Mouse (Mus musculus) hindbrain, embryonic 12.5 days (tissue): ENCODE measurements at regions not wholly inside any gene's neighbourhood (a gene's known extent, or its start where the extent isn't known, plus 50 kb on each side); places are given as distances from the start of the nearest gene placed in this dataset.
A peak's percentile ranks its signal among the peaks of the same experiment; 100 is the strongest.

Experiments used
- ATAC-seq: fragments of 200-750 bp; cut with Nextera tagmentation; 2 replicates; pipeline ENCODE4 v1.8.0; 2017; ENCODE audit warnings: moderate TSS enrichment; ENCODE audit not compliant: low FRiP score
- H3K27ac ChIP-seq: fragments of 300-500 bp; sonication (generic); 2 replicates; pipeline ENCODE4 v1.5.1; 2016; ENCODE audit warnings: mild to moderate bottlenecking
- H3K27me3 ChIP-seq: fragments of 300-500 bp; sonication (generic); 2 replicates; pipeline ENCODE4 v1.6.1; 2016; ENCODE audit warnings: mild to moderate bottlenecking
- H3K36me3 ChIP-seq: fragments of 300-500 bp; sonication (generic); 2 replicates; pipeline ENCODE4 v1.6.1; 2016; ENCODE audit warnings: mild to moderate bottlenecking
- H3K4me1 ChIP-seq: fragments of 300-500 bp; sonication (generic); 2 replicates; pipeline ENCODE4 v1.6.1; 2016
- H3K4me2 ChIP-seq: fragments of 300-500 bp; sonication (generic); replicated peaks from 2 replicates; pipeline ENCODE4 v1.6.1; 2016; ENCODE audit warnings: mild to moderate bottlenecking
- H3K4me3 ChIP-seq: fragments of 300-500 bp; sonication (generic); 2 replicates; pipeline ENCODE4 v1.5.1; 2016; ENCODE audit warnings: mild to moderate bottlenecking
- H3K9ac ChIP-seq: fragments of 300-500 bp; sonication (generic); 2 replicates; pipeline ENCODE4 v1.6.1; 2016; ENCODE audit warnings: mild to moderate bottlenecking, moderate library complexity
- H3K9me3 ChIP-seq: fragments of 300-500 bp; sonication (generic); replicated peaks from 2 replicates; pipeline ENCODE4 v1.6.1; 2016; ENCODE audit warnings: mild to moderate bottlenecking
- WGBS: fragments of 180-500 bp; shearing (Covaris S2); methylation state at CpG from one replicate; pipeline ENCODE4 v1.1.7; 2016; 5-methylcytosine and 5-hydroxymethylcytosine counted together

- no peaks in the 10 kb centered on the region for H3K4me1 ChIP-seq
- H3K9ac ChIP-seq: no peak overlapping the region
- no peak for ATAC-seq
- H3K4me3 ChIP-seq: no peak overlapping the region
- H3K9me3 ChIP-seq: no peaks in the 10 kb centered on the region
- 82% methylated on average over 3 of the region's 3 CpGs for WGBS
- no peaks in the 10 kb centered on the region for H3K36me3 ChIP-seq
- H3K27me3 ChIP-seq: no peaks in the 10 kb centered on the region
- no peak overlapping the region for H3K27ac ChIP-seq
- H3K4me2 ChIP-seq: no peak overlapping the region
Observed at GRCm38 (mm10) chr13:111131108-111131507, 123.7 kb upstream of the Actbl2 start.

- Histone ChIP-seq H3K4me2 (no peak overlapping the region), H3K4me1 (no peaks in the 10 kb centered on the region), H3K27ac (no peak overlapping the region), H3K27me3 (no peaks in the 10 kb centered on the region), H3K9ac (no peak overlapping the region), H3K9me3 (no peaks in the 10 kb centered on the region), H3K4me3 (no peak overlapping the region), H3K36me3 (no peaks in the 10 kb centered on the region)
- ATAC-seq: no peak
- 99% methylated on average over 3 of the region's 3 CpGs for WGBS
Observed at GRCm38 (mm10) chr13:111136392-111136791, 118.4 kb upstream of the Actbl2 start.

DNA sequence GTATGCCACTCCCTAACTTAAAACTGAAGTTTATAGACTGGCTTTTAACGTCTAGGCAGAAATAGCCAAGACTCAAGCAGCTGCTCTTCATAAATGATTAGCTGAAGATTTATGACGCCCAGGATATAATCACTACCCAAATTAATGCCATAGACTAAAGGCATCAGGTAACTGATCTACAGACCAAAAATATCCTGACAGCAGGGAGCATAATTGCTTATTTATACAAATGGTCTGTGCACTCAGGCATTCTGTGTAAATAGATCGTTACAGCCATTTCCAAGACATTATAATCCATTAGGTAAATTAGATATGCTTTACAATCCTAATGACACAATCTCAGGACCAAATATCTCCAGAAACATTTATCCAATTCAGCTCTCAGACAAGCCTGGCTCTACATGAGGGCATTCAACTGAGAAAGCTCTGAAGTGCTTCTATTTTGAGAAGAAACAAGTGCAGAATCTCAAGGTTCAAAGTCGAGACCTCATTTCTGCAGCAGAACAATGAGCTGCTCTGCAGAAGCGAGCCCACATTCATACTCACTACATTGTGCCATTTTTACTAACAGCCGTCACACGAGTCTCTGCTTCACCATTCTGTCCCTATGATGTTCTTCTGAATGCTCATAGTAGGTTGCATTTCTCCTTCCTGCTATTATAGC, 111.9 kb upstream of the Actbl2 start:
- Histone ChIP-seq H3K4me2 (no peak overlapping the region), H3K9me3 (no peaks in the 10 kb centered on the region), H3K36me3 (no peaks in the 10 kb centered on the region), H3K9ac (no peak overlapping the region), H3K27ac (no peak overlapping the region), H3K4me3 (no peak overlapping the region), H3K4me1 (no peaks in the 10 kb centered on the region), H3K27me3 (no peaks in the 10 kb centered on the region)
- 70% methylated on average over 7 of the region's 7 CpGs for WGBS
- ATAC-seq: no peak

GRCm38 (mm10) chr13:111144721-111145120, 110.1 kb upstream of the Actbl2 start:
- no peaks in the 10 kb centered on the region for H3K36me3 ChIP-seq
- 87% methylated on average over 3 of the region's 3 CpGs for WGBS
- no peaks in the 10 kb centered on the region for H3K4me1 ChIP-seq
- H3K27me3 ChIP-seq: no peaks in the 10 kb centered on the region
- no peak for ATAC-seq
- H3K27ac ChIP-seq: no peak overlapping the region
- no peak overlapping the region for H3K4me3 ChIP-seq
- no peak overlapping the region for H3K4me2 ChIP-seq
- no peak overlapping the region for H3K9ac ChIP-seq
- H3K9me3 ChIP-seq: no peaks in the 10 kb centered on the region

- no peaks in the 10 kb centered on the region for H3K27me3 ChIP-seq
- no peak overlapping the region for H3K9ac ChIP-seq
- no peak overlapping the region for H3K4me2 ChIP-seq
- WGBS: 68% methylated on average over 14 of the region's 14 CpGs
- H3K36me3 ChIP-seq: no peaks in the 10 kb centered on the region
- no peak overlapping the region for H3K4me3 ChIP-seq
- H3K4me1 ChIP-seq: no peaks in the 10 kb centered on the region
- no peak overlapping the region for H3K27ac ChIP-seq
- no peaks in the 10 kb centered on the region for H3K9me3 ChIP-seq
- ATAC-seq: no peak
Observed at GRCm38 (mm10) chr13:111157921-111158638, 96.7 kb upstream of the Actbl2 start.

GRCm38 (mm10) chr13:111159498-111159897, 95.3 kb upstream of the Actbl2 start:
- H3K4me3 ChIP-seq: no peak overlapping the region
- no peaks in the 10 kb centered on the region for H3K27me3 ChIP-seq
- H3K36me3 ChIP-seq: no peaks in the 10 kb centered on the region
- H3K4me1 ChIP-seq: no peaks in the 10 kb centered on the region
- H3K9ac ChIP-seq: no peak overlapping the region
- no peak for ATAC-seq
- no peak overlapping the region for H3K4me2 ChIP-seq
- no peak overlapping the region for H3K27ac ChIP-seq
- no peaks in the 10 kb centered on the region for H3K9me3 ChIP-seq

DNA sequence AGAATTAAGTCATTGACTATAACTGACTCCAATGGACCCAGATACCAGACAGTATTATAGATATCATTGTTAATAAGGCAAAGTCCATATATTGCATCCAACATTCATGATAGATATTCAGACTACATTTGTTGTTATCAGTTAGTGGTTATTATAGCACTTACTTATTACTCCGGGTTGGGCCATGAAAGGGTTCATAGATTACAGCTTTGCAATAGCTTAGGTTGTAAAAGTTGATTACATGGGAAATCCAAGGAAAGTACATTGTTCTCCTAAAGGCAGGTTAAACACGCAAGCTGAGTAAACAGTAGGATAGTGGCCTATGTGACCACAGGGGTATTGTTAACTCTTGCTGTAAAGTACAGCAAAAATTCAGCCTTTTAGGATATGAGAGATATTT, 89.3 kb upstream of the Actbl2 start:
- no peak overlapping the region for H3K9ac ChIP-seq
- 0 out of 2 replicates have a peak, but pooled peaks cover 4% of the 10 kb centered on the region for H3K4me1 ChIP-seq
- no peak overlapping the region for H3K4me2 ChIP-seq
- H3K27ac ChIP-seq: no peak overlapping the region
- no peaks in the 10 kb centered on the region for H3K36me3 ChIP-seq
- no peaks in the 10 kb centered on the region for H3K27me3 ChIP-seq
- ATAC-seq: no peak
- no peak overlapping the region for H3K4me3 ChIP-seq
- whole genome bisulfite sequencing: 93% methylated on average over 2 of the region's 2 CpGs
- no peaks in the 10 kb centered on the region for H3K9me3 ChIP-seq

DNA sequence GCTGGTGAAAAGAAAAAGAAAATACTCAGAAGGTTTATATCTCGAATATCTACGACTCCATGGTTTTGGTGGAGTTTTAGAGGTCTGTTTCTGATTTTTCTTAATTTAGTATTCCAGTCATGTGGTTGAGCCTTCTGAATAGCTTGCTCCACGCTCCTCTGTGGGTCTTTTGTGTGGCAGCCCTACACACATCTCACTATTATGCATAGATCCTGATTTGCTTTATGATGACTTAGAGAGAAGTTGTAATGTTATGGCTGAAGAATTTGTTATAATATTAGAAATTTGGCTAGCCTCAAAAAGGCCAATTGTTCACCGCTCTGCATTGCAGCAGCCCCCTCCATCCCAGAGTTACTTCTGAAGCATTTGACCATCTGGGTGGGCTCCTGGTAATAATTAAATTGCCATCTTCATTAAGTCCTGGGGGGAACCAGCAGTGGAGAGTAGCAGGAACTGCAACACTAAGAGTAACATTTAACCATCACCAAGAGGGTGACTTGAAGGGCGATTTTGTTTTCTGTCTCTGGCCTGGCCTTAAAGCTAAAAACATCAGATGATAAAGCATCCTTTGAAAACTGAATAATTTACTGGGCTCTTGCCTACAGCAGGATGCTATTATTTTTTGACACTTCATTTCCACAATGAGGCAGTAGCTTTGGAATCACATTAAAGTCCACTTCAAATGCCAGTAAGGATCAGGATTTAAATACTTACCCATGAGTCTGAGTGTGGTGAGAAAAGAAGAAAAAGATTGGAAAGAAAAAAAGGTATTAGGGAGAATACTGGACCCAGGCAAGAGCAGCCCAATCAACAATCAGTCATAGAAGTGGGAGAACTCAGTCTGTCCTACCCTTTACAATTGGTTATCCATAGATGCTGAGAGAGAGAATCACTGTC, 84.3 kb upstream of the Actbl2 start:
- Histone ChIP-seq H3K9me3 (no peaks in the 10 kb centered on the region), H3K9ac (no peak overlapping the region), H3K4me2 (no peak overlapping the region), H3K4me1 (0 out of 2 replicates have a peak, but pooled peaks cover 5% of the 10 kb centered on the region), H3K4me3 (no peak overlapping the region), H3K27ac (no peak overlapping the region), H3K27me3 (no peaks in the 10 kb centered on the region), H3K36me3 (no peaks in the 10 kb centered on the region)
- WGBS: 67% methylated on average over 5 of the region's 5 CpGs
- 0 out of 2 replicates have a peak, but pooled peaks have one; percentile 43 for ATAC-seq

GRCm38 (mm10) chr13:111179186-111179585, 75.6 kb upstream of the Actbl2 start:
- H3K9me3 ChIP-seq: no peaks in the 10 kb centered on the region
- WGBS: 91% methylated on average over 6 of the region's 6 CpGs
- no peak overlapping the region for H3K4me3 ChIP-seq
- no peaks in the 10 kb centered on the region for H3K4me1 ChIP-seq
- no peaks in the 10 kb centered on the region for H3K27me3 ChIP-seq
- H3K9ac ChIP-seq: no peak overlapping the region
- no peak for ATAC-seq
- no peak overlapping the region for H3K27ac ChIP-seq
- no peak overlapping the region for H3K4me2 ChIP-seq
- no peaks in the 10 kb centered on the region for H3K36me3 ChIP-seq

GRCm38 (mm10) chr13:111183293-111183692, 71.5 kb upstream of the Actbl2 start:
- no peaks in the 10 kb centered on the region for H3K36me3 ChIP-seq
- H3K27ac ChIP-seq: no peak overlapping the region
- 70% methylated on average over 2 of the region's 2 CpGs for WGBS
- H3K4me2 ChIP-seq: no peak overlapping the region
- H3K9ac ChIP-seq: no peak overlapping the region
- no peaks in the 10 kb centered on the region for H3K27me3 ChIP-seq
- no peaks in the 10 kb centered on the region for H3K4me1 ChIP-seq
- no peak overlapping the region for H3K4me3 ChIP-seq
- no peak for ATAC-seq
- no peaks in the 10 kb centered on the region for H3K9me3 ChIP-seq

DNA sequence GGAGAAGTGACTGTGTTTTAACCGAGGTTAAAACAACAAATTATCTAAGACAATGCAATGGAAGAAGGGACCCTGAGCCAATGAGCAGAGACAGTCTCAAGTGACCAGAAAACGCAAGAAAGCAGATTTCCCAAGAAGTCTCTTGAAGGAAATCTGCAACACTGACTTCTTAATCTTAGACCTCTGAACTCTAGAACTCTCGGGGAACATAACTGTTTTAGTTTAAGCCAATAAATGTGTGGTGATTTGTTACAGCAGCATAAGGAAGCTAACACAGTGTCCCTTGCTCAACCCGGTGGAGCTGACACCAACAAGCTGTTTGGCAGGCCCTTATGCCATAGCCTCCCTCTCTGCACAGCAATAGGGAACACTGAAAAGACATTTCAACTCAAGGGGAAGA, 69.0 kb upstream of the Actbl2 start:
- no peak overlapping the region for H3K4me3 ChIP-seq
- H3K27ac ChIP-seq: no peak overlapping the region
- 76% methylated on average over 4 of the region's 4 CpGs for WGBS
- H3K9me3 ChIP-seq: no peaks in the 10 kb centered on the region
- H3K4me1 ChIP-seq: no peaks in the 10 kb centered on the region
- no peak overlapping the region for H3K4me2 ChIP-seq
- no peak overlapping the region for H3K9ac ChIP-seq
- H3K36me3 ChIP-seq: no peaks in the 10 kb centered on the region
- no peaks in the 10 kb centered on the region for H3K27me3 ChIP-seq
- no peak for ATAC-seq

GRCm38 (mm10) chr13:111186833-111187232, 68.0 kb upstream of the Actbl2 start:
- Histone ChIP-seq H3K4me2 (no peak overlapping the region), H3K9me3 (no peaks in the 10 kb centered on the region), H3K4me1 (no peaks in the 10 kb centered on the region), H3K9ac (no peak overlapping the region), H3K27me3 (no peaks in the 10 kb centered on the region), H3K4me3 (no peak overlapping the region), H3K36me3 (no peaks in the 10 kb centered on the region), H3K27ac (no peak overlapping the region)
- WGBS: 80% methylated on average over 2 of the region's 2 CpGs
- ATAC-seq: no peak
